Mouse (Mus musculus) heart, adult 2 months (tissue): ENCODE data around the gene Ap1s1. TPM values are rescaled to one million over a fixed set of nuclear protein-coding genes. Genes with fewer than 3 reads are reported as not detected.

Experiments
- DNase-seq, 2 experiments: peaks; one replicate each; pipeline ENCODE4 v3.0.0; 2021
- H3K27ac ChIP-seq: fragments of 200-600 bp; 2 replicates; pipeline ENCODE4 v1.8.1; 2022
- H3K27me3 ChIP-seq: fragments of 200-500 bp; 2 replicates; pipeline ENCODE4 v1.6.1; 2012; ENCODE audit warnings: mild to moderate bottlenecking, low read length, inconsistent platforms, mixed read lengths; ENCODE audit not compliant: control insufficient read depth, insufficient read depth
- H3K36me3 ChIP-seq: fragments of 200-500 bp; 2 replicates; pipeline ENCODE4 v1.6.1; 2012; ENCODE audit warnings: low read length, inconsistent platforms; ENCODE audit not compliant: control insufficient read depth, insufficient read depth
- H3K4me1 ChIP-seq: fragments of 200-500 bp; 2 replicates; pipeline ENCODE4 v1.6.1; 2011; ENCODE audit warnings: low read length; ENCODE audit not compliant: control insufficient read depth, insufficient read depth
- H3K4me3 ChIP-seq: fragments of 200-600 bp; 2 replicates; pipeline ENCODE4 v1.8.1; 2022
- H3K79me2 ChIP-seq: fragments of 200-500 bp; replicated peaks from 2 replicates; pipeline ENCODE4 v1.6.1; 2012; ENCODE audit warnings: mild to moderate bottlenecking, inconsistent platforms, low read length, moderate library complexity, mixed read lengths; ENCODE audit not compliant: control insufficient read depth, insufficient read depth
- H3K9ac ChIP-seq: fragments of 200-500 bp; 2 replicates; pipeline ENCODE4 v1.6.1; 2012; ENCODE audit warnings: low read depth, mild to moderate bottlenecking, control low read depth, inconsistent platforms, low read length, mixed read lengths
- CTCF ChIP-seq: fragments of 200-600 bp; IDR thresholded peaks from 2 replicates; pipeline ENCODE4 v1.8.1; 2022; ENCODE audit warnings: antibody characterized with exemption, mild to moderate bottlenecking, moderate library complexity
- EP300 ChIP-seq: fragments of 200-500 bp; IDR thresholded peaks from 2 replicates; pipeline ENCODE4 v1.6.1; 2011; ENCODE audit warnings: low read depth, low read length, control low read depth; ENCODE audit not compliant: insufficient read depth
- POLR2A ChIP-seq: fragments of 200-500 bp; IDR thresholded peaks from 2 replicates; pipeline ENCODE4 v1.6.1; 2011; ENCODE audit warnings: mild to moderate bottlenecking, low read depth, low read length, control low read depth; ENCODE audit not compliant: insufficient read depth
- WGBS: fragments of 180-500 bp; shearing (Covaris S2); methylation state at CpG from one replicate; pipeline ENCODE4 v1.1.7; 2018; 5-methylcytosine and 5-hydroxymethylcytosine counted together
- intact Hi-C: fragments of 180-260 bp; cut with DNase I; formaldehyde crosslinking; loops from one replicate; pipeline ENCODE4 v1.15.1; 2025
- polyA plus RNA-seq: library from polyadenylated mRNA; depleted of rRNA; stranded (reverse); fragments of >200 nt; gene quantifications from 2 replicates; pipeline ENCODE4 v1.2.3, GENCODE M21; 2012
- total RNA-seq, 2 experiments: library from RNA; stranded (reverse); gene quantifications; 2 replicates each; pipeline ENCODE4 v1.2.3; 2021

Gene Ap1s1
- total and polyA plus RNA-seq, 3 experiments: 23.4 to 36.8 (median 33.9) TPM

DNA sequence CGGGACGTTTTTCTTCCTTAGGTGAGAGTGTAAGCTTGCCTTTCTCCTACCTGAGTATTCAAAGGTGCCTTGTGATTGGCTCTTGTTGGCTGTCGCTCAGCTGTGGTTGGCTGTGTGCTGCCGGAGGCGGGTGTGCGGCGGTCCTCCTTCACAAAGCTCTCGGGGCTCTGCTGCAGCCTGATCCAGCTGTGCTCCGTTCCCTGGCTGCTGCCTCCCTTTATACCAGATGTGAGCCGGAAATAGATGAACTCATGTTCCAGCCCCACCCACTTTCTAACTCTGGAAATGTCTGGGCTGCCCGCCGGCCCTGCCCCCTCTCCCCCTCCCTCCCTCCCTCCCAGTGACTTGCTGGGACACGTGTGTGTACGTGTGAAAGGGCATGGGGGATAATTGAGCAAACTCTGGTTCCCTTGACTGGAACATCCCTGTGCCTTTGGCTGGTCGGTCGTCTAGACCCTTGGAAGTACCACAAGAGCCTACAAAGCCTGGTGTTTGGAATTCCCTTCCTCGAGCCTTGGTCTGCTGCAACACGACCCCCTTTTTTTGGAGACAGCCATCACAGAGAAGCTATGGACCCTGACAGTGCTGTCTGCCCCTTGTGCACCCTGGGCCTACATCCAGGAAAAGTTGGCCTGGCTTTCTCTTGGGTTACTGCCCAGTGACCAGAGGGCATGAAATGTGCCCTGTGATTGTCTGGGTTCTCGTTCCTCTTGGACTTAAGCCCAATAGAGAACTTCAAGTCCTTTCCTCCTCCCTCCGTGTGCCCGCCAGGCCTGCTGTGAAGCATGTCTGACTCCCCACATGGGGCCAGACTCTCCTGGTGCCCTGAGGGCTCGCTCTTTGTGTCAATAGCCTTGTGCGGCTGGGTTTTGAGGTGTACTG, 26.4 kb upstream of the Ap1s1 start, which contains the start of gene Serpine1:
Serpine1 (minus strand) TSS at position 190 of the 882 bp plus-strand sequence.
- Histone ChIP-seq H3K9ac (peak within 1 kb of the TSS; percentile 57), H3K4me3 (peak within 1 kb of the TSS; percentile 56), H3K27me3 (no peaks in the 10 kb centered on the region), H3K4me1 (peaks cover 25% of the 10 kb centered on the region), H3K27ac (peak within 1 kb of the TSS; percentile 94), H3K36me3 (no peaks in the 10 kb centered on the region), H3K79me2 (no peaks in the 10 kb centered on the region)
- TF ChIP-seq CTCF (no peak), POLR2A (peak; percentile 99), EP300 (peak; percentile 83)
- intact Hi-C loops: loop anchor here (2.0 kb wide), 1 partner anchor 34 kb away; no protein-coding TSS in a partner anchor
- 7% methylated on average over 23 of the region's 23 CpGs for whole genome bisulfite sequencing
- DNase-seq: peak; percentile 87 to 92

DNA sequence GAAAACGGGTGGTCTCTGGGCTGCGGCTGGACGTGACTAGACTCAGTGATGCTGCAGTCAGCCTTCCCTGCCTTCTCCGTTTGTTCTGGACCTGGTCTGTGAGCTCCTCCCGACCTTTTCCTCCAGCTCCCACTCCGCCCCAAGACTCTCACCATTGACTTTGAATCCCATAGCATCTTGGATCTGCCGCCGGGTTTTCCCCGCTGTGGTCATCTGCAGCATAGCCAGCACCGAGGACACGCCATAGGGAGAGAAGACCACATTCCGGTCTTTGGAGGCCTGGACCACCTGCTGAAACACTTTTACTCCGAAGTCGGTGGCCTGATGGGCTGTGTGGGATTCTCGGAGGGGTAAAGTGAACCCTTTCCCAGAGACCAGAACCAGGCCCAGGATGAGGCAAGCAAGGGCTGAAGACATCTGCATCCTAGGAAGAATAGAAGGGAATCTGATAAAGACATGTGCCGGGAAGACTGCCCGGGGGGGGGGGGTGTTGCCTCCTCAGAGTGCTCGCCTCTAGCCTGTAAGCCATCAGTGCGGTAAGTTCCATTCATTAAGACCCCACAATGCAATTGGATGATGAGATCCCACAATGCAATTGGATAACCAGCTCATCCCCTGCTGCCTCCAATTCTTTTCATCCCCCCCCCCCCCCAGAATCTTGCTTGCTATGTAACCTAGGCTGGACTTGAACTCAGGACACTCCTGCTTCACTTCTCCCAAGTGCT, 25.1 kb upstream of the Ap1s1 start:
- H3K9ac ChIP-seq: no peak overlapping the region
- WGBS: 83% methylated on average over 19 of the region's 19 CpGs

DNA sequence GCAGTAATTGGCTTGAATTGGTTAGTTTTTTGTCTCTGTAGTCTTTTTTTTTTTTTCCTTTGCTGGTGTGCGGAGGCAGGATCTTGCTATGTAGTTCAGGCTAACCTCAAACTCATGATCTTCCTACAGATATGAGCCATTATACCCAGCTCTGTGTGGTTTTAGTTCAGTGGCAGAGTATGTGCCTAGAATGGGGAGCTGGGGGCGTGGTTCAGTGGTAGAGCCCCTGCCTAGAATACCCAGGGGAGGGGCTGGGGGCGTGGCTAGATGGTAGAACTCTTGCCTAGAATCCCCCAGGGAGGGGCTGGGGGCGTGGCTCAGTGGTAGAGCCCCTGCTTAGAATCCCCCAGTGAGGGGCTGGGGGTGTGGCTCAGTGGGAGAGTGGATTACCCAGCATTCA, 22.8 kb upstream of the Ap1s1 start:
- Histone ChIP-seq H3K9ac (no peak overlapping the region), H3K36me3 (no peaks in the 10 kb centered on the region), H3K27me3 (no peaks in the 10 kb centered on the region), H3K79me2 (no peaks in the 10 kb centered on the region), H3K4me3 (no peak overlapping the region), H3K27ac (no peak overlapping the region), H3K4me1 (peaks cover 10% of the 10 kb centered on the region)
- no peak for DNase-seq
- TF ChIP-seq POLR2A: no peak
- no peak for TF ChIP-seq EP300
- no peak for TF ChIP-seq CTCF
- intact Hi-C loops: no loop called here
- WGBS: 83% methylated on average over 4 of the region's 4 CpGs

More for the DNA sequence above, 25.1 kb upstream of the Ap1s1 start:
- DNase-seq: no peak
- H3K27ac ChIP-seq: no peak overlapping the region; the same call in 1 of the 2 replicates
- no peaks in the 10 kb centered on the region for H3K27me3 ChIP-seq
- H3K36me3 ChIP-seq: no peaks in the 10 kb centered on the region
- H3K4me1 ChIP-seq: peaks cover 18% of the 10 kb centered on the region
- no peaks in the 10 kb centered on the region for H3K79me2 ChIP-seq
- intact Hi-C loops: loop anchor here (1.0 kb wide), 1 partner anchor 25 kb away; the partner anchor contains the start of gene Ap1s1
- no peak overlapping the region for H3K4me3 ChIP-seq
- no peak for TF ChIP-seq POLR2A
- no peak for TF ChIP-seq CTCF
- TF ChIP-seq EP300: no peak

DNA sequence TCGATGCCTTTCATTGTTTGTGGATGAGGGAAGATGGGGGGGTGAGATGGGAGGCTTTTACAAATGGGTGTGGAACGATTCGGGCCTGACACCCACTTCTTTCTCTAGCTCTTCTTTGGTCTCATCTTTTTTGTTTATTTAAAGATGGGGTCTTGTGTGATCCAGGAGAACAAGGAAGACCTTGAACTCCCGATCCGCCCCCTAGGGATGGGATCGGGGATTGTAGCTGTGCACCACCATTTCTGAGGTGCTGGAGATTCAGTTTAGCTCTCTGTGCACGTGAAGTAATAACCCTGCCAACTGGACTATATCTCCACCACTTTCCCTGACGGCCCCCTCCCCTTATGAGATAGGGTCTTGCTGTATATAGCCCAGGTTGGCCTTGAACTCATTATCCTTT, 20.0 kb upstream of the Ap1s1 start:
- intact Hi-C loops: no loop called here

DNA sequence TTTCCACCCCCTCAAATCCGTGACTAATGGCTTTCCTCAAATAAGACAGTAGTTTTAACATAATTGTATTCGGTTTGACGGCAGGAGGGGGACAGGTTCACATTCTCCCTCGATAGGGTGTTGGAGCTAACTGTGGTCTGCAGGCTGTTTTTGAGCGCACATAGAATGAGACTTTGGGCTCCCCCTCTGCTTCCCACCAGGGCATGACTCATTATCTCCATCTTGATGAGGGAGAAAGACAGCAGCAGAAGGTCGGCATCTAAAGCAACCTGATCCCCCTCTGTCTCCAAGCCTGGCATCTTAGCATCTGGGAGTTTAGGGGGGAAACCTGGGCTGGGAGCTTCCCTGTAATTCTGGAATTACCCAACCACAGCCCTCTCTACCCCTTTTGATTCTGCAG, 19.5 kb upstream of the Ap1s1 start:
- no peak overlapping the region for H3K27ac ChIP-seq
- 78% methylated on average over 6 of the region's 6 CpGs for WGBS
- H3K79me2 ChIP-seq: no peaks in the 10 kb centered on the region
- intact Hi-C loops: no loop called here
- TF ChIP-seq POLR2A: no peak
- TF ChIP-seq EP300: no peak
- no peak for TF ChIP-seq CTCF
- H3K4me3 ChIP-seq: no peak overlapping the region
- no peaks in the 10 kb centered on the region for H3K4me1 ChIP-seq
- H3K9ac ChIP-seq: no peak overlapping the region
- no peaks in the 10 kb centered on the region for H3K36me3 ChIP-seq
- no peak for DNase-seq
- H3K27me3 ChIP-seq: no peaks in the 10 kb centered on the region

More for the DNA sequence above, 20.0 kb upstream of the Ap1s1 start:
- Histone ChIP-seq H3K9ac (no peak overlapping the region), H3K27ac (no peak overlapping the region), H3K4me3 (no peak overlapping the region), H3K36me3 (no peaks in the 10 kb centered on the region), H3K79me2 (no peaks in the 10 kb centered on the region), H3K27me3 (no peaks in the 10 kb centered on the region), H3K4me1 (no peaks in the 10 kb centered on the region)
- 80% methylated on average over 8 of the region's 8 CpGs for WGBS
- no peak for DNase-seq
- TF ChIP-seq EP300 (no peak), CTCF (peak; percentile 29)

DNA sequence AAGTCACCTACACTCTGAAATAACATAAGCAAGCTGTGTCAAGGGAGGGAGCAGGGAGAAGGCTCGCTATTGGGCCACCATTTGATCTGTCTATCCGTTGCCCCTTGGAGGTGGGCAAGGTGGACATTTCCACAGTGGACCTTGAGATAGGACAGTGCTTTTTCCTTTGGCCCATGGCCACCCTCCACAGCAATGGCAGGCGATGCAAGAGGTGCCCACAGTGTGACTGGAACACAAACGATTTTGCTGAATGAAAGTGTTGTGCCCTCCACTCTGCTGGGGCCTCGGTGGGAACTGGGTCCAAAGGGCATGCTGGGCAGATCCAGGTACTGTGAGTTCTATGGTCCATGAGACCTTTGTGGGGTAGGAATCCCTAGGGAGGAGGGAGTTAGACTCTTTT, 16.7 kb upstream of the Ap1s1 start:
- H3K4me1 ChIP-seq: no peaks in the 10 kb centered on the region
- DNase-seq: no peak
- no peaks in the 10 kb centered on the region for H3K79me2 ChIP-seq
- 85% methylated on average over 5 of the region's 5 CpGs for WGBS
- H3K4me3 ChIP-seq: no peak overlapping the region
- H3K36me3 ChIP-seq: no peaks in the 10 kb centered on the region
- intact Hi-C loops: loop anchor here (1.0 to 5.0 kb wide), 2 partner anchors 35 to 45 kb away; partner anchors contain the start of gene Vgf
- no peak overlapping the region for H3K27ac ChIP-seq
- TF ChIP-seq CTCF (no peak), EP300 (no peak), POLR2A (no peak)
- H3K9ac ChIP-seq: no peak overlapping the region
- H3K27me3 ChIP-seq: no peaks in the 10 kb centered on the region
